Mouse (Mus musculus) neural tube, embryonic 13.5 days (tissue): ENCODE results near the gene Auts2. TPM values are rescaled to one million over a fixed set of nuclear protein-coding genes. Genes with fewer than 3 reads are reported as not detected.

ENCODE experiments used
- ATAC-seq: fragments of 200-750 bp; cut with Nextera tagmentation; 2 replicates; pipeline ENCODE4 v1.8.0; 2017; ENCODE audit warnings: low read depth, mild to moderate bottlenecking, moderate TSS enrichment, moderate library complexity
- H3K27ac ChIP-seq: fragments of 300-500 bp; sonication (generic); replicated peaks from 2 replicates; pipeline ENCODE4 v1.5.1; 2015; ENCODE audit warnings: moderate library complexity, mild to moderate bottlenecking, inconsistent platforms
- H3K27me3 ChIP-seq: fragments of 300-500 bp; sonication (generic); 2 replicates; pipeline ENCODE4 v1.6.1; 2015; ENCODE audit warnings: mild to moderate bottlenecking, inconsistent platforms
- H3K36me3 ChIP-seq: fragments of 300-500 bp; sonication (generic); 2 replicates; pipeline ENCODE4 v1.6.1; 2015; ENCODE audit warnings: mild to moderate bottlenecking, inconsistent platforms
- H3K4me1 ChIP-seq: fragments of 300-500 bp; sonication (generic); replicated peaks from 2 replicates; pipeline ENCODE4 v1.6.1; 2015; ENCODE audit warnings: inconsistent platforms
- H3K4me2 ChIP-seq: fragments of 300-500 bp; sonication (generic); 2 replicates; pipeline ENCODE4 v1.6.1; 2015; ENCODE audit warnings: inconsistent platforms, mild to moderate bottlenecking, moderate library complexity
- H3K4me3 ChIP-seq: fragments of 300-500 bp; sonication (generic); 2 replicates; pipeline ENCODE4 v1.5.1; 2015; ENCODE audit warnings: mild to moderate bottlenecking, inconsistent platforms
- H3K9ac ChIP-seq: fragments of 300-500 bp; sonication (generic); 2 replicates; pipeline ENCODE4 v1.6.1; 2015; ENCODE audit warnings: moderate library complexity, mild to moderate bottlenecking, inconsistent platforms
- H3K9me3 ChIP-seq: fragments of 300-500 bp; sonication (generic); 2 replicates; pipeline ENCODE4 v1.6.1; 2016; ENCODE audit warnings: inconsistent platforms
- WGBS: fragments of 180-500 bp; shearing (Covaris S2); methylation state at CpG from one replicate; pipeline ENCODE4 v1.1.7; 2015; 5-methylcytosine and 5-hydroxymethylcytosine counted together
- polyA plus RNA-seq: library from polyadenylated mRNA; unstranded; fragments of >200 nt; fragmentation: Nextera tagmentation; extraction: Ambion mirVana; gene quantifications from 2 replicates; pipeline ENCODE4 v1.2.1, GENCODE M21; 2015

The Auts2 gene
- polyA plus RNA-seq, 1 experiment from 2014 or later = 72.6 TPM

- peaks cover 69% of the 10 kb centered on the region for H3K4me1 ChIP-seq
- peak overlapping the region; percentile 73 for H3K27ac ChIP-seq
- peak overlapping the region; percentile 68 for H3K4me2 ChIP-seq
- peak overlapping the region; percentile 48 for H3K4me3 ChIP-seq
- no peaks in the 10 kb centered on the region for H3K9me3 ChIP-seq
- peak; percentile 79 for ATAC-seq
- H3K36me3 ChIP-seq = no peaks in the 10 kb centered on the region
- peak overlapping the region; percentile 70 for H3K9ac ChIP-seq
- 1% methylated on average over 40 of the region's 40 CpGs for WGBS
- H3K27me3 ChIP-seq = peaks cover 28% of the 10 kb centered on the region; the same call in 1 of the 2 replicates
Observed at GRCm38 (mm10) chr5:131616113-131616876, 926.8 kb downstream of the Auts2 start.

GRCm38 (mm10) chr5:131614238-131614637 is 928.9 kb downstream of the Auts2 start:
- Histone ChIP-seq H3K9me3 (no peaks in the 10 kb centered on the region), H3K4me2 (peak overlapping the region; percentile 68), H3K9ac (peak overlapping the region; percentile 52), H3K4me1 (peaks cover 89% of the 10 kb centered on the region), H3K4me3 (peak overlapping the region; percentile 48), H3K36me3 (no peaks in the 10 kb centered on the region), H3K27ac (no peak overlapping the region), H3K27me3 (peaks cover 30% of the 10 kb centered on the region)
- 96% methylated on average over 2 of the region's 2 CpGs for WGBS
- ATAC-seq = no peak

GRCm38 (mm10) chr5:131613301-131613700 is 929.8 kb downstream of the Auts2 start:
- WGBS = 76% methylated on average over 3 of the region's 3 CpGs
- Histone ChIP-seq H3K4me3 (peak overlapping the region; percentile 48), H3K9ac (peak overlapping the region; percentile 27; the same call in 1 of the 2 replicates), H3K9me3 (no peaks in the 10 kb centered on the region), H3K27ac (no peak overlapping the region), H3K36me3 (no peaks in the 10 kb centered on the region), H3K27me3 (peaks cover 26% of the 10 kb centered on the region), H3K4me1 (peaks cover 87% of the 10 kb centered on the region), H3K4me2 (peak overlapping the region; percentile 68)
- ATAC-seq = no peak

GRCm38 (mm10) chr5:131610702-131611101 is 932.4 kb downstream of the Auts2 start:
- H3K4me3 ChIP-seq = peak overlapping the region; percentile 48
- 75% methylated on average over 10 of the region's 10 CpGs for WGBS
- H3K27ac ChIP-seq = no peak overlapping the region
- H3K9me3 ChIP-seq = no peaks in the 10 kb centered on the region
- H3K9ac ChIP-seq = peak overlapping the region; percentile 38; the same call in 1 of the 2 replicates
- peaks cover 65% of the 10 kb centered on the region for H3K4me1 ChIP-seq
- peak overlapping the region; percentile 68 for H3K4me2 ChIP-seq
- no peak for ATAC-seq
- H3K36me3 ChIP-seq = no peaks in the 10 kb centered on the region
- H3K27me3 ChIP-seq = peaks cover 15% of the 10 kb centered on the region

- H3K36me3 ChIP-seq = no peaks in the 10 kb centered on the region
- no peak overlapping the region for H3K9ac ChIP-seq
- H3K4me1 ChIP-seq = peaks cover 50% of the 10 kb centered on the region
- H3K4me3 ChIP-seq = no peak overlapping the region
- H3K4me2 ChIP-seq = no peak overlapping the region
- H3K27ac ChIP-seq = no peak overlapping the region
- 86% methylated on average over 5 of the region's 5 CpGs for WGBS
- no peak for ATAC-seq
- H3K9me3 ChIP-seq = no peaks in the 10 kb centered on the region
- H3K27me3 ChIP-seq = peaks cover 6% of the 10 kb centered on the region
Observed at GRCm38 (mm10) chr5:131606786-131607185, 936.4 kb downstream of the Auts2 start.

- WGBS = 11% methylated on average over 7 of the region's 7 CpGs
Observed at GRCm38 (mm10) chr5:131601934-131602692, 941.0 kb downstream of the Auts2 start.

GRCm38 (mm10) chr5:131600325-131601125 is 942.6 kb downstream of the Auts2 start:
- WGBS = 7% methylated on average over 14 of the region's 14 CpGs
- Histone ChIP-seq H3K27ac (peak overlapping the region; percentile 75), H3K36me3 (no peaks in the 10 kb centered on the region), H3K27me3 (peaks cover 15% of the 10 kb centered on the region), H3K9me3 (no peaks in the 10 kb centered on the region), H3K4me1 (peaks cover 70% of the 10 kb centered on the region), H3K4me2 (peak overlapping the region; percentile 30), H3K9ac (peak overlapping the region; percentile 31; the same call in 1 of the 2 replicates), H3K4me3 (no peak overlapping the region)
- peak; percentile 78 for ATAC-seq

More at GRCm38 (mm10) chr5:131601934-131602692, 941.0 kb downstream of the Auts2 start:
- Histone ChIP-seq H3K36me3 (no peaks in the 10 kb centered on the region), H3K27me3 (peaks cover 15% of the 10 kb centered on the region), H3K9me3 (no peaks in the 10 kb centered on the region), H3K4me1 (peaks cover 54% of the 10 kb centered on the region), H3K27ac (peak overlapping the region; percentile 79), H3K4me2 (peak overlapping the region; percentile 11), H3K4me3 (no peak overlapping the region), H3K9ac (peak overlapping the region; percentile 34; the same call in 1 of the 2 replicates)
- peak; percentile 74 for ATAC-seq

GRCm38 (mm10) chr5:131597503-131597902 is 945.6 kb downstream of the Auts2 start:
- Histone ChIP-seq H3K9ac (no peak overlapping the region), H3K36me3 (no peaks in the 10 kb centered on the region), H3K4me1 (peaks cover 72% of the 10 kb centered on the region), H3K4me2 (no peak overlapping the region), H3K27ac (peak overlapping the region; percentile 72; the same call in 1 of the 2 replicates), H3K4me3 (no peak overlapping the region), H3K27me3 (peaks cover 15% of the 10 kb centered on the region), H3K9me3 (no peaks in the 10 kb centered on the region)
- WGBS = 72% methylated on average over 3 of the region's 3 CpGs
- ATAC-seq = no peak

- Histone ChIP-seq H3K4me3 (no peak overlapping the region), H3K9ac (peak overlapping the region; percentile 53), H3K9me3 (no peaks in the 10 kb centered on the region), H3K27me3 (peaks cover 20% of the 10 kb centered on the region), H3K36me3 (no peaks in the 10 kb centered on the region), H3K4me2 (peak overlapping the region; percentile 37), H3K27ac (peak overlapping the region; percentile 72), H3K4me1 (peaks cover 72% of the 10 kb centered on the region)
- WGBS = under 1% methylated on average over 10 of the region's 10 CpGs
- ATAC-seq = no peak
Observed at GRCm38 (mm10) chr5:131596591-131596990, 946.6 kb downstream of the Auts2 start.

- Histone ChIP-seq H3K27me3 (peaks cover 28% of the 10 kb centered on the region), H3K4me2 (peak overlapping the region; percentile 11; the same call in 1 of the 2 replicates), H3K9ac (peak overlapping the region; percentile 53), H3K27ac (peak overlapping the region; percentile 72), H3K36me3 (no peaks in the 10 kb centered on the region), H3K9me3 (no peaks in the 10 kb centered on the region), H3K4me3 (no peak overlapping the region), H3K4me1 (peaks cover 71% of the 10 kb centered on the region)
- 21% methylated on average over 8 of the region's 8 CpGs for WGBS
- ATAC-seq = no peak
Observed at GRCm38 (mm10) chr5:131595730-131596129, 947.4 kb downstream of the Auts2 start.

- Histone ChIP-seq H3K27me3 (peaks cover 40% of the 10 kb centered on the region), H3K4me1 (peaks cover 60% of the 10 kb centered on the region), H3K4me3 (no peak overlapping the region)
Observed at GRCm38 (mm10) chr5:131594597-131594996, 948.5 kb downstream of the Auts2 start.

More at GRCm38 (mm10) chr5:131594597-131594996, 948.5 kb downstream of the Auts2 start:
- no peaks in the 10 kb centered on the region for H3K9me3 ChIP-seq
- WGBS = 23% methylated on average over 3 of the region's 3 CpGs
- ATAC-seq = no peak
- H3K27ac ChIP-seq = no peak overlapping the region
- no peak overlapping the region for H3K9ac ChIP-seq
- no peaks in the 10 kb centered on the region for H3K36me3 ChIP-seq
- no peak overlapping the region for H3K4me2 ChIP-seq
